Mouse (Mus musculus): ENCODE results near the gene Tbc1d22a.
"Not testable (repeated sequence)": the region's sequence is repeated elsewhere in the genome, so short reads cannot be mapped to it uniquely, and the experiment has no call there.

Gene Tbc1d22a

GRCm38 (mm10) chr15:86203292-86203793 is 10.9 kb upstream of the Tbc1d22a start:
- no peak for DNase-seq (ENCODE audit: low spot score in 2 of 2)

GRCm38 (mm10) chr15:86203942-86204561 is 10.2 kb upstream of the Tbc1d22a start:
- DNase-seq (ENCODE audit: low spot score in 2 of 2): no peak

DNA sequence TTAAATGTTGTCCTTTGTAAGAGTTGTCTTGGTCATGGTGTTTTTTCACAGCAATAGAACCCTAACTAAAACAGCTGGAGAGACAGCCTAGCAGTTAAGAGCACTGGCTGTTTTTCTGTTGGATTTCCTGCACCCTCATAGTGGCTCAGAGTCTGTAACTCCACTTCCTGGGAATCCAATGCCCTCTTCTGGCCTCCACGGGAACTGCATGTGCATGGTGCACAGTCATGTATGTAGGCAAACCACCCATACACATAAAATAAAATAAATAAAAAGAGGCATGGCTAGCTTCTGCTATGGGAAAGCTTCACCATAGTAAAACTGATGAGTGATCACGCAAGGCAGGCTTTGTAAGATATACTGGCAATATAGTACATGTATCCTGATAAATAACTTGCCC is 9.0 kb upstream of the Tbc1d22a start:
- DNase-seq (ENCODE audit: low spot score in 2 of 2): peak in 1 of 2 experiments; percentile 59

DNA sequence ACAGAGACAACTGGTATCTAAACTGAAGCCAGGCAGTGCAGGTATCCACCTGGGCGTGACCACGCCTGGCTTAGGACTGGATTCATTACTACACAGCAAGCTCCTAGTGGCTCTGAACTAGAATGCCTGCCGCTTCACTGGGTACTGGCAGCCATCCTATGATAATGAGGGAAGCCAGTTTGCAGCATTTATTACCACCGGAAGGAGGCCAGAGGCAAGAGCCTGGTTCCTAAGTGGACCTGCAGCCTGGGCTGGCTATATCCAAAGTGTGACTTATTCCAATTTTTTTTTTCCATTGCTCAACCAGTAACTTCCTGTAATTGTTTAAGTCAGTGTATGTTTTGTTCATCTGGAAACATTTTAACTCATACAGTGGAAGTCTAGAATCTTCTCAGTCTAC is 7.9 kb upstream of the Tbc1d22a start:
- no peak for DNase-seq (ENCODE audit: low spot score in 2 of 2)

DNA sequence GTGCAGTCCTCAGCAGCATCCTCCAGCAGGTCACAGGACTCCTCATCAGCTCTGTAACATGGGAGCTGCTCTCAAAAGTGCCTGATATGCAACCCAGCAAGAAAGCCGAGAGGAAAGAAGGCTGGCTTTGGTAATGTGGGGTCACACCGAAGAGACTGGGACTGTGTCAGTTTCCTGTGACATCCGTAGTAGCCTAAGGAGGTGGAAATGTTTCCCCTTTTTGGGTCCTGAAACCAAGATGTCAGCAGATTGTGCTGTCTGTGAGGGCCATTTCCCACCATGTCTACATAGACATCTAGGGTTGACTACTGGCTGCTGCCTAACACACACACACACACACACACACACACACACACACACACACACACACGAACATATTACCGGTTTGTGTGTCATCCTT is 2.1 kb upstream of the Tbc1d22a start:
- DNase-seq (ENCODE audit: low spot score in 2 of 2): not testable (repeated sequence)

- no peak for DNase-seq (ENCODE audit: low spot score in 2 of 2)
Observed at GRCm38 (mm10) chr15:86214549-86215201, 416 bp downstream of the Tbc1d22a start.

GRCm38 (mm10) chr15:86216641-86217040 is 2.4 kb downstream of the Tbc1d22a start:
- DNase-seq (ENCODE audit: low spot score in 2 of 2): not testable (repeated sequence)

DNA sequence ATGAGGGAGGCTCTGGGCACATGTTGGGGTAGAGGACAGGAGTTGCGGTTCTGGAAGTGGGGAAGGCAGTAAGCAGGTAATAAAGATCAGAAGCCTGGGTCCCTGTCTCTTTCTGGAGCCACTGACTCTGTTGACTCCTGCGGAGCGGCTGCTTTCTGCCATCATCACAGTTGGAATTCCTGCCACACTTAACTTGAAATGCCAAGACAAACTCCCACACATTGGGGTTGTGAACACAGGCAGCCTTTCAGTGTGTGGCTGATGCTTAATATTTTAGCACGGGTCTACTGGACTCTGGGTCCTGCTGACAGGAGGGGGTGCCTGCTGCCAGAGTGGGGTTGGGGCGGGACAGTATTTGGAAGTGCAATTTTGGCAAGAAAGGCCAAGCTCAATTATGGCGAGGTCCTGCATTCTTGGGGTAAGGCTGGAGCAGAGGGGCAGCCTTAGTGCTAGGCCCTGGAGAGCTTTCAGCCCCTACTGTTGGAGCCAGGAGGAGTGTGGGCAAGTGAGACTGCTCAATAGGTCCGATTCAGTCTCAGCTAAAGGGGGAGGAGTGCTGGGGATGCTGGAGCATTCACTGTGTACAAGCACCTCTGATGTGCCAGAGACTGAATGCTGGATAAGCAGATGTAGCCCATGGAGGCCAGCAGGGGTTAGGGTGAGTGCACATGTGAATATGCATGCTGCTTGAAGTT is 5.4 kb downstream of the Tbc1d22a start:
- no peak for DNase-seq (ENCODE audit: low spot score in 2 of 2)

DNA sequence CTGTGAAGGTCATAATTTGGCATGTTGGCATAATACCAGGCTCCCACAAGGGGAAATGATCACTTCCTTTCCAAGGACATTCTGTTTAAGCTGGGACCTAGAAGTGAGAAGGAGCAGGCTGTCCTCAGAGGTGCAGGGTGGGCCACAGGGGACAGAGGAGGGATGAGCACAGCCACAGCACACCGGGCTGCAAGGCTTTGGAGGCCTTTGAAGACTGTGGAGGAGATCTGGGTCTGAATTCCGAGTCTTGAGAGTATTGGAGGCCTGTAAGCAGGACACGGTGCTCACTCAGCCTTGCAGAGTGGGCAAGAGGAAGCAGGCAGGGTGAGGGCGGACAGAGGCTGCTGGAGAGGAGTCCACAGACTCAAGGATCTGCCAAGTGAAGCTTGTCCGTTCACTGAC is 6.0 kb downstream of the Tbc1d22a start:
- no peak for DNase-seq (ENCODE audit: low spot score in 2 of 2)

GRCm38 (mm10) chr15:86220715-86221114 is 6.5 kb downstream of the Tbc1d22a start:
- no peak for DNase-seq (ENCODE audit: low spot score in 2 of 2)

- no peak for DNase-seq (ENCODE audit: low spot score in 2 of 2)
Observed at GRCm38 (mm10) chr15:86221369-86221768, 7.1 kb downstream of the Tbc1d22a start.

GRCm38 (mm10) chr15:86221901-86222300 is 7.6 kb downstream of the Tbc1d22a start:
- DNase-seq (ENCODE audit: low spot score in 2 of 2): not testable (repeated sequence)

GRCm38 (mm10) chr15:86224972-86225551 is 10.8 kb downstream of the Tbc1d22a start:
- no peak for DNase-seq (ENCODE audit: low spot score in 2 of 2)

DNA sequence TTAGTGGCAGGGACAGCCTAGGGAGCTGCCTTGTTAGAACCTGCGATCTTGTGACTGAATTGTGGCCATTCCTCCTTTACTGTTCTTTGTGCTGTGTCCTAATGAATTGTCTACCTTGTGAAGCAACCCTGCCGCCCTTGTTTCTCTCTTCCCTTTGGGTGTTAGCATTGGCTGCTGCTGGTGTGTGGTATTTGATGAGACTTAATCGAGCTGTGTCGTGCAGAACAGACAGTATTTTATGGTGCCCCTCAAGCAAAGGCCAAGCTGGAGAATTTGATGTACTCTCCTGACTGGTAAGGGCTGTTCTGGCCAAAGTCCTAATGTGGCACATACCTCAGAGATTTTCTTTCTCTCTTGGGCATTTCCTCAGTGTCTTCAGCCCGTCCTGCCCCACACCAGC is 12.0 kb downstream of the Tbc1d22a start:
- no peak for DNase-seq (ENCODE audit: low spot score in 2 of 2)

- DNase-seq (ENCODE audit: low spot score in 2 of 2): no peak
Observed at GRCm38 (mm10) chr15:86226968-86227367, 12.7 kb downstream of the Tbc1d22a start.

DNA sequence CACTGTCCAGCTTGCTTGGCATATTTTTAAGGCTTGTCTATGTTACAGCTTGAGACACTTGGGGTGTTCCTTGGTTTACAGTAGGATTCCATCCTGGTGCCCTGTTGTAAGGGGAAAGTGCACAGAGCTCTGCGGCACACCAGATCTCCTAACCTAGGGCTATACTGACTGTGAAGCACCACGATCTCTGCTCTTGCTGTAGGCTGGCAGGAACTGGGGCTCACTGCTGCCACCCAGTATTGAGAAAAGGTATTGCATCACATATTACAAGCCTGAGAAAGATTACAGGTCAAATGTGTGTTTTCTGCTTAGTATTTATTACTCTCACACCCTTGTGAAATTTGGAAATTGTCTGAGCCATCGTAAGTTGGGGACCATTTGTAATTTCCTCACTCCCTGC is 13.9 kb downstream of the Tbc1d22a start:
- DNase-seq (ENCODE audit: low spot score in 2 of 2): no peak

DNA sequence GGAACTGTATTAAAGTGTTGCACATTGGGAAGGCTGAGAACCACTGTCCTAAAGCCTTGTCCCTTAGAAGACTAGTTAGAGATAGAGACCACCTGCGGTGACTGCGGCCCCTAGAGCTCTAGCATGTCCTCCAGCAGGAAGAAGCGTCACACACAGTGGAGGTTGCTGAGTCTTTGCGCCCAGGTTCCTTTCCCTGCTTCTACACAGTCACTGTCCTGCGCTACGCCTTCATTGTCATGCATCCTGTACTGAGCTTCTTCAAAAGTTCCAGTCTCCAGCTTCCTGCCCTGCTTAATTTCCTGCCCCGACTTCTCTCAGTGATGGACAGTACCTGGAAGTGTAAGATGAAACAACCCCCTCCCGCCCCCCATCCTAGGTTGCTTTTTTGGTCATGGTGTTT is 14.8 kb downstream of the Tbc1d22a start:
- no peak for DNase-seq (ENCODE audit: low spot score in 2 of 2)

DNA sequence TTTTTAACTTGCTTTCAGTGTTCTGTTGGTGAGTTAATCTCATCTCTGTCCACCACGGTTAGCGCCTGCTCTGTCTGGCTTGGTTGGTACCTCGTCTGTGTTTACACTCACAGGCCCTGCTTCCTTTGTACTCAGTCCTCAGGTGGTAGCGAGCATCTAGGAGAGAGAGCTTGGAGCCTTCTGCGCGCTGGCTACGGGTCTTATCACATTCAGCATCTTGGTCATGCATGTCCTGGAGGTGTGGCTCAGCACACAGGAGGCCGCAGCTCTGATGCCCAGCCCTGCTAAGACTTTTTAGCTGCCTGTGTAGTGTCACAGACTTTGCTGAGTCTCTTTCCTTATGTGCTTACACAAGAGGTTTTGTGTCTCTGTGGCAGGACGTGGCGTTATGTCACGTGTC is 15.4 kb downstream of the Tbc1d22a start:
- DNase-seq (ENCODE audit: low spot score in 2 of 2): no peak

GRCm38 (mm10) chr15:86231170-86231569 is 16.9 kb downstream of the Tbc1d22a start:
- DNase-seq (ENCODE audit: low spot score in 2 of 2): no peak

DNA sequence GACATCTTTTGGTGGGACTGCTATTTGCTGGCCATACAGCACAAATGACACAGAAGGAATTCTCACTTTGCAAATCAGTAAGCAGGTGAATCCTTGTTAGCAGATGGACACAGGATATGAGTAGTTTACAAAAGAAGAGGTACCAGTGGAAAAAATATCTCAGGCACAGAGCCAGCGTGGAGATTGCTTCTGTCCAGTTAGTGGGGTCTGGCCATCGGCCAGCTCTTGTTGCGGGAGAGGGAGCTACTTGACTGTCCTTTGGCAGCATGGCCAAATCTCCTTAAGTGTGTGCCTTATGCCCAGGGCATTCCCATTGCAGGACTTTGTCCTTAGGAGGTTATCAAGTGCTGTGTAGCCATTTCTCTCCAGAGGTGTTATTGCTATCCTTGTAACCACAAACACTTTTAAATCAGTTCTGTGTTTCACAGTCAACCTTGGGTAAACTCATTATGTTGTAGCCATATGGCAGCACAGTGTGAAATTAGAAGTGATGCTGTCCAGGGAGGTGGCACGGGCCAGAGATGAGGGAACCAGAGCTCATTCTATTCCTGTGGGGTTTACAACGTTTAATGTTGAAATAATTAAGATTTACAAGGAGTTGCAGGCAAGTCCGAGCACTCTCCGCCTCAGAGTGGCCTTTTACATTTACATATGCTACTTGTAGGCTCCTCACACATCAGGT is 17.7 kb downstream of the Tbc1d22a start:
- peak in 1 of 2 experiments; percentile 77 for DNase-seq (ENCODE audit: low spot score in 2 of 2)

DNA sequence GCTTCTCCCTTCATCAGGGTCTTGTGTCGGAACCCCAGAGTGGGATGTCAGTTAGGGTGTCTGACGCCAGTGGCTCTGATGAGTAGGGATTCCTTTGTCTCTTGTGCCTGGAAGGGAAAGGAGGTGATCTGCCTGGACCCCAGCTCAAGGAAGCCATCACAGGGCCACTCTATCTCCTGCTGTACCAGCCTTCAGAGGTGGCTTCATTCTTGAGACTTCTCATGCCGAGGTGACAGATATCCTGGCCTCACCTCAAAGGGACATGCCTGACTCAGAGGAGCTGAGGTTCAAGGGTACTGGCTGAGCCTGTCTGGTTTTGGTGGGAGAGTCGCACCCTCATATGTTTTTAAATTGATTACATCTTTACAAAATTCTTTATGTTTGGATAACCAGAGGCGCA is 19.7 kb downstream of the Tbc1d22a start:
- no peak for DNase-seq (ENCODE audit: low spot score in 2 of 2)
